Mouse (Mus musculus): ENCODE measurements around the gene Rps9. TPM values are rescaled to one million over a fixed set of nuclear protein-coding genes. Genes with fewer than 3 reads are reported as not detected.

The Rps9 gene
- polyA plus RNA-seq, 1 experiment from 2014 or later = 989 TPM

Small RNA genes within 50 kb of the gene (microRNA-seq; reads per million reads assigned to microRNA genes)
- 1.7 reads per million for gene Mir3572

Other genes with a start within 250 kb of the Rps9 start
- gene Tarm1, start 201.4 kb upstream of the Rps9 start, polyA plus RNA-seq (2016; fragmentation: Nextera tagmentation; extraction: Ambion mirVana) = not detected in 2 replicates
- 0.24 and 0.29 TPM in 2 replicates for gene Oscar, start 87.8 kb upstream of the Rps9 start, polyA plus RNA-seq (2016; fragmentation: Nextera tagmentation; extraction: Ambion mirVana)
- 368 and 375 TPM in 2 replicates for gene Ndufa3, start 86.6 kb upstream of the Rps9 start, polyA plus RNA-seq (2016; fragmentation: Nextera tagmentation; extraction: Ambion mirVana)
- 39.3 and 39.7 TPM in 2 replicates for gene Tfpt, start 74.1 kb upstream of the Rps9 start, polyA plus RNA-seq (2016; fragmentation: Nextera tagmentation; extraction: Ambion mirVana)
- 126 TPM in 2 replicates for gene Prpf31, start 74.0 kb upstream of the Rps9 start, polyA plus RNA-seq (2016; fragmentation: Nextera tagmentation; extraction: Ambion mirVana)
- 58.2 and 58.3 TPM in 2 replicates for gene Cnot3, start 58.7 kb upstream of the Rps9 start, polyA plus RNA-seq (2016; fragmentation: Nextera tagmentation; extraction: Ambion mirVana)
- 23.4 and 25.7 TPM in 2 replicates for gene Leng1, start 38.2 kb upstream of the Rps9 start, polyA plus RNA-seq (2016; fragmentation: Nextera tagmentation; extraction: Ambion mirVana)
- 3.2 and 4.0 TPM in 2 replicates for gene Tmc4, start 26.4 kb upstream of the Rps9 start, polyA plus RNA-seq (2016; fragmentation: Nextera tagmentation; extraction: Ambion mirVana)
- gene Tsen34, start 11.1 kb upstream of the Rps9 start, polyA plus RNA-seq (2016; fragmentation: Nextera tagmentation; extraction: Ambion mirVana) = 225 and 226 TPM in 2 replicates
- 44.3 and 47.5 TPM in 2 replicates for gene Mboat7, start 10.5 kb upstream of the Rps9 start, polyA plus RNA-seq (2016; fragmentation: Nextera tagmentation; extraction: Ambion mirVana)
- gene Pirb, start 16.4 kb downstream of the Rps9 start, polyA plus RNA-seq (2016; fragmentation: Nextera tagmentation; extraction: Ambion mirVana) = 0.18 and 0.20 TPM in 2 replicates
- gene Gm15448, start 121.7 kb downstream of the Rps9 start, polyA plus RNA-seq (2016; fragmentation: Nextera tagmentation; extraction: Ambion mirVana) = not detected in 2 replicates
- not detected in 2 replicates for gene Pira2, start 141.1 kb downstream of the Rps9 start, polyA plus RNA-seq (2016; fragmentation: Nextera tagmentation; extraction: Ambion mirVana)
- 0.17 TPM in 1 of 2 replicates, not detected in the other for gene Gm14548, start 194.1 kb downstream of the Rps9 start, polyA plus RNA-seq (2016; fragmentation: Nextera tagmentation; extraction: Ambion mirVana)
- gene Lilra6, start 211.5 kb downstream of the Rps9 start, polyA plus RNA-seq (2016; fragmentation: Nextera tagmentation; extraction: Ambion mirVana) = not detected in 2 replicates